Mouse (Mus musculus): ENCODE measurements around the gene Ptprg.

- TF ChIP-seq CTCF (IDR thresholded peaks at IDR 0.05; ENCODE audit: extremely low read depth, insufficient read length, insufficient replicate concordance, low read depth, low read length) = no peak
- no peak for TF ChIP-seq POLR2A (IDR thresholded peaks at IDR 0.05; ENCODE audit: low read depth, low read length)
Measured at GRCm38 (mm10) chr14:11752678-11753077, 199.3 kb downstream of the Ptprg start.

Data from small intestine, adult 2 months (tissue).